ENCODE assay signal across 8 mouse cellular contexts in genomic region chr1:86488326-86488725, GRCm38 (mm10). TPM values are rescaled to one million over a fixed set of nuclear protein-coding genes. Genes with fewer than 3 reads are reported as not detected.
DNase-seq lines count a peak whose midpoint lies in the region; ATAC-seq and TF ChIP-seq lines count a peak whose summit lies in the region.

No protein-coding gene starts in this region.

- no peak for ATAC-seq in heart, postnatal 0 days (ENCODE audit: insufficient read depth, low read depth)
- ATAC-seq in limb, embryonic 14.5 days (ENCODE audit: low FRiP score, low read depth), result no peak
- no peak for ATAC-seq in erythroid progenitor cell, adult 5-6 weeks (replicated peaks; ENCODE audit: low FRiP score, poor library complexity, severe bottlenecking)

- in situ Hi-C loops in ES-E14 (cut with MboI; ENCODE audit: low sequenced_read_pairs in 2 of 2, unreplicated experiment in 2 of 2), result no loop called here

- peak overlapping the region; percentile 99 for H3K9ac ChIP-seq in ES-E14 (ENCODE audit: insufficient read depth, low read depth, low read length, poor library complexity, severe bottlenecking)
- H3K9ac ChIP-seq in heart, postnatal 0 days (replicated peaks; ENCODE audit: low read depth, low read length), result peak overlapping the region; percentile 76
- H3K9ac ChIP-seq in limb, embryonic 14.5 days (ENCODE audit: low read depth, low read length, severe bottlenecking), result peak overlapping the region; percentile 97

- TF ChIP-seq POLR2A in limb, embryonic 14.5 days (IDR thresholded peaks at IDR 0.05; ENCODE audit: borderline replicate concordance, extremely low read depth, insufficient read depth, insufficient read length), result no peak

- H3K9me3 ChIP-seq in ES-E14 (ENCODE audit: control insufficient read depth, insufficient read depth, low read depth, low read length), result no peaks in the 10 kb centered on the region
- H3K9me3 ChIP-seq in heart, postnatal 0 days (replicated peaks; ENCODE audit: control insufficient read depth, low read length), result no peaks in the 10 kb centered on the region
- H3K9me3 ChIP-seq in limb, embryonic 14.5 days (ENCODE audit: control insufficient read depth, low read length), result no peaks in the 10 kb centered on the region

- H3K27ac ChIP-seq in ES-E14 (ENCODE audit: insufficient read depth, low read depth, low read length, poor library complexity, severe bottlenecking), result peak overlapping the region; percentile 96
- H3K27ac ChIP-seq in heart, postnatal 0 days (ENCODE audit: low read depth), result peak overlapping the region; percentile 95
- peak overlapping the region; percentile 98 for H3K27ac ChIP-seq in limb, embryonic 14.5 days (replicated peaks; ENCODE audit: low read depth, low read length)

- peaks cover 8 to 21% of the 10 kb centered on the region in 2 experiments; a peak in 3 of 4 replicates for H3K4me1 ChIP-seq in ES-E14 (ENCODE audit: control insufficient read depth in 2 of 2, insufficient read depth in 2 of 2, low read length in 2 of 2, poor library complexity in 1 of 2)
- peaks cover 24% of the 10 kb centered on the region; the same call in 1 of the 2 replicates for H3K4me1 ChIP-seq in heart, postnatal 0 days (ENCODE audit: control insufficient read depth, insufficient read depth)
- H3K4me1 ChIP-seq in limb, embryonic 14.5 days (ENCODE audit: control insufficient read depth, insufficient read depth, low read length), result peaks cover 6% of the 10 kb centered on the region

- H3K36me3 ChIP-seq in ES-E14 (ENCODE audit: control insufficient read depth, insufficient read depth, low read length, poor library complexity, severe bottlenecking), result no peaks in the 10 kb centered on the region
- no peaks in the 10 kb centered on the region for H3K36me3 ChIP-seq in heart, postnatal 0 days (replicated peaks; ENCODE audit: control insufficient read depth, insufficient read depth, low read length)
- no peaks in the 10 kb centered on the region for H3K36me3 ChIP-seq in limb, embryonic 14.5 days (ENCODE audit: control insufficient read depth, insufficient read depth, low read length)

- H3K27me3 ChIP-seq in heart, postnatal 0 days (ENCODE audit: control insufficient read depth, insufficient read depth, low read length), result no peaks in the 10 kb centered on the region
- H3K27me3 ChIP-seq in limb, embryonic 14.5 days (ENCODE audit: control insufficient read depth, insufficient read depth, low read length), result no peaks in the 10 kb centered on the region

- 65% methylated on average over 7 of the region's 7 CpGs for WGBS in heart, postnatal 0 days
- WGBS in limb, embryonic 14.5 days, result 72% methylated on average over 7 of the region's 7 CpGs

- H3K4me3 ChIP-seq in ES-E14 (ENCODE audit: insufficient read depth in 1 of 2, low read depth in 1 of 2, low read length in 2 of 2, poor library complexity in 1 of 2, severe bottlenecking in 1 of 2), result peak overlapping the region; percentile 63 to 96
- peak overlapping the region; percentile 57 for H3K4me3 ChIP-seq in heart, postnatal 0 days (ENCODE audit: low read depth, low read length)
- H3K4me3 ChIP-seq in limb, embryonic 14.5 days (replicated peaks; ENCODE audit: low read length), result peak overlapping the region; percentile 77

- TF ChIP-seq EP300 in heart, postnatal 0 days (IDR thresholded peaks at IDR 0.05; ENCODE audit: low read depth), result no peak

- peak overlapping the region; percentile 84 for H3K4me2 ChIP-seq in heart, postnatal 0 days (ENCODE audit: low read depth, low read length)
- H3K4me2 ChIP-seq in limb, embryonic 14.5 days (replicated peaks; ENCODE audit: low read depth, low read length, severe bottlenecking), result peak overlapping the region; percentile 88

- no peak for TF ChIP-seq CTCF in heart, postnatal 0 days (IDR thresholded peaks at IDR 0.05; ENCODE audit: low read depth)

- peak; percentile 94 for DNase-seq in heart, adult 11 months
- no peak for DNase-seq in heart, adult 8-10 months (ENCODE audit: low spot score)
- no peak for DNase-seq in ES-E14 (ENCODE audit: low read depth, low spot score)
- no peak for DNase-seq in heart, postnatal 0 days (ENCODE audit: low spot score)
- DNase-seq in limb, embryonic 14.5 days (ENCODE audit: low spot score), result no peak
- peak; percentile 59 for DNase-seq in thymus, postnatal 25 days
- DNase-seq in layer of hippocampus, postnatal 25 days (ENCODE audit: extremely low spot score in 1 of 2, low spot score in 1 of 2), result no peak

TF ChIP-seq in ES-E14, 5 proteins besides CTCF, POLR2A, EP300 and RAD21:
- TF ChIP-seq MAFK (IDR thresholded peaks at IDR 0.05; ENCODE audit: insufficient read depth, low read depth, low read length) (no peak), HCFC1 (IDR thresholded peaks at IDR 0.05; ENCODE audit: borderline replicate concordance, insufficient read depth, low read length) (no peak), ZNF384 (IDR thresholded peaks at IDR 0.05; ENCODE audit: low read depth, low read length) (no peak), CHD2 (IDR thresholded peaks at IDR 0.05; ENCODE audit: low read depth, low read length) (no peak)
TF ChIP-seq in ES-E14: peak in this region for 0.

RNA-seq across cellular contexts. Expression of gene Ptma, which starts 38.2 kb away (rescaled TPM):
- total RNA-seq in heart, adult 8-10 months (2022), result 100 to 1,000 TPM; 183 to 230 (median 211) TPM
- total RNA-seq in ES-E14 (2012; rRNA removed), result 2,106 and 2,587 TPM in 2 replicates
- 379 and 399 TPM in 2 replicates for total RNA-seq in heart, postnatal 0 days (2014; rRNA removed; ENCODE audit: low replicate concordance)
- 597 and 614 TPM in 2 replicates for polyA plus RNA-seq in heart, postnatal 0 days (2015; fragmentation: Nextera tagmentation; extraction: Ambion mirVana)
- polyA plus RNA-seq in limb, embryonic 14.5 days (2012; rRNA removed), result 1,648 and 3,055 TPM in 2 replicates
- 2,429 and 2,674 TPM in 2 replicates for polyA plus RNA-seq in limb, embryonic 14.5 days (2014; fragmentation: Nextera tagmentation; extraction: Ambion mirVana)
- total RNA-seq in erythroid progenitor cell, adult 5-6 weeks (2015; ENCODE audit: low replicate concordance), result 1,278 and 1,332 TPM in 2 replicates
- 1,012 and 1,167 TPM in 2 replicates for total RNA-seq in erythroid progenitor cell, adult 5-6 weeks (2017; ENCODE audit: low replicate concordance)
- total RNA-seq in layer of hippocampus, postnatal 25 days (2021), result 100 to 1,000 TPM; 508 to 527 TPM

Comparison
In these comparisons a context has a peak if more than half of its experiments do, and no peak if none do; other contexts are left out.
1. DNase-seq: peak in heart, adult 11 months (single experiment) and thymus, postnatal 25 days (single experiment); none in heart, adult 8-10 months (single experiment), ES-E14 (single experiment), heart, postnatal 0 days (single experiment), limb, embryonic 14.5 days (single experiment) and layer of hippocampus, postnatal 25 days (0 of 2).
2. Peak in every context shown above with its lines, with median percentiles within 50 percentile points of each other: H3K27ac ChIP-seq, H3K4me3 ChIP-seq and H3K9ac ChIP-seq.